Mouse (Mus musculus) spleen, postnatal 36 days (tissue): ENCODE results near the gene Carf.
A peak's percentile ranks its signal among the peaks of the same experiment; 100 is the strongest.
"Not testable (repeated sequence)": the region's sequence is repeated elsewhere in the genome, so short reads cannot be mapped to it uniquely, and the experiment has no call there.

ENCODE experiments used
- DNase-seq, 2 experiments: peaks; one replicate each; pipeline ENCODE4 v3.0.0; 2022; ENCODE audit warnings: low spot score in 2 of 2, mixed read lengths in 1 of 2

The Carf gene

DNA sequence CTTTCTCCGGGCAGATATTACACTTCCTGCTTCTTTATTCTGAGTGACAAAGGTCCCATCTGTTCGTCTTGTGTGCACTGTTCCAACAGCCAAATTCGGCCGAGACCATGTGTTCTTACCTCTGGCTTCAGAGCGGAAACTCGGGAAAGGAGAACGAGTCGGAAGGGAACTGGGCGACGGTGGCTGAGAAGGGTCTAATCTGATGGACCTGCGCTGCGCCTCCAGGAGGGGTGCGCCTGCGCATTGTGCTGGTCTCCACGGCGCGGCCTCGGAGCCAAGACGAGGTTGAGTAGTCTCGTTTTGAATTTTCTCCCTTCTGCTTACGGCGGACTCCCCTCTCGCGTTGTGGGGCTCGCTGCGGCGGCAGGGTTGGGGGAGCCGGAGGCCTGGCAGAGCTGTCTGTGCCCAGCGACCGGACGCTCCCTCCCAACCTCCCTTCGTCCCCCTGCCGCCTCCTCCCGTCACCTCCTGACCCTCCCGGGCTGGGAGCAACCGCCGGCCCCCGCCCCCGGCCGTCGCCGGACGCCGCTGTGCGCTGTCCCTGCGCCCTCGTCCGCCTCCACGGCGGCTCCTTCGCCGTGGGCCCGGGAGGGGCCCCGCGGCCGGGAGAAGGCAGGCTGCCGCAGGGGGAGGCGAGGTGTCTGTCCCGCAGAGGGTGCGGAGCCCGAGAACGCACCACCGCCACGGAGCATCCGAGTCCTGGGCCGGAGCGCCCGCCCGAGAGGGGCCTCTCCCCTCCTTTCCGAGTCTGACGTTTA, at the start of gene Carf, which contains the start of gene Wdr12:
Carf (plus strand) TSS at position 224 of the 758 bp plus-strand sequence.
Wdr12 (minus strand) TSS at position 622 of the 758 bp plus-strand sequence.
- DNase-seq: peak; percentile 95 to 96

DNA sequence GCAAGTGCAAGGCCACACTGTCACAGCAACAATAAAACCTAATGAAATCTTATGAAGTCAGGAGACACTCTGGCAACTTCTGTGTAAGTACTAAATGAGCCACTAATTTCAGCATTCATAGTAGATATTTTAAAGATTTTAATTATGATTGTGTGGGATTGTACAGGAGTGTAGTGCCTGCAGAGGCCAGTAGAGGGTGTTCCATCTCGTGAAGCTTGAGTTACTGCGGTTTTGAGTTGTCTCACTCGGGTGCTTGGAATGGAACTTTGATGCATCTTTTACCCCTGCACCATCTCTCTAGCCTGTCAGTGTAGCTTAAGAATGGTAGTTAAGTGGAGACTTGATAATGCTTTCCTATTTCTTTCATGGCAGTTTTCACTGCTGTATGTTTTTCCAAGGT, 43.4 kb upstream of the Carf start:
- DNase-seq: no peak

DNA sequence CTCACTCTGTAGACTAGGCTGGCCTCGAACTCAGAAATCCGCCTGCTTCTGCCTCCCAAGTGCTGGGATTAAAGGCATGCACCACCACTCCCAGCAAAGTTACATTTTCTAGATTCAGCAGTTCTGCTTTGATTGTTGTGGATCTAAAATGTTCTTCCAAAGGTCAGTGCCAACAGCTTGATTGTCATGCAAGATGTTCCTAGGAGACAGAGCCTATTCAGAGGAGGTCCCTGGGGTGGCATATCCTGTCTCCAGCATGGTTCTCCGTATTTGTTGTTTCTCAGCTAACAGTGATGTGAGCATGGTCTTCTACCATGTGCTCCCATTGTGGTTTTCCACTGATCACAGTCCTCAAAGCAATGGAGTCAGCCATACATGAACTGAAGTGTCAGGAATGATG, 41.7 kb upstream of the Carf start:
- no peak for DNase-seq

DNA sequence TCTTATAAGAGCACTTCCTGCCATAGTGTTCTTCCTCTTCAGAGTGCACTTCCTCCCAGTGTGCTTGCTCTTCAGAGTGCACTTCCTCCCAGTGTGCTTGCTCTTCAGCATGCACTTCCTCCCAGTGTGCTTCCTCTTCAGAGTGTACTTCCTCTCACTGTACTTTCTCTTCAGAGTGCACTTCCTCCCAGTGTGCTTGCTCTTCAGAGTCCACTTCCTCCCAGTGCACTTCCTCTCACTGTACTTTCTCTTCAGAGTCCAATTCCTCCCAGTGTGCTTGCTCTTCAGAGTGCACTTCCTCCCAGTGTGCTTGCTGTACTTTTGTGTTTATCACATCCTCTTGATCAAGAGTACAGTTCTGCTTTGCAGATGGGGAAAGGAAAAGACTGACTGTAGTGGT, 27.3 kb upstream of the Carf start:
- peak; percentile 37 to 43 for DNase-seq

DNA sequence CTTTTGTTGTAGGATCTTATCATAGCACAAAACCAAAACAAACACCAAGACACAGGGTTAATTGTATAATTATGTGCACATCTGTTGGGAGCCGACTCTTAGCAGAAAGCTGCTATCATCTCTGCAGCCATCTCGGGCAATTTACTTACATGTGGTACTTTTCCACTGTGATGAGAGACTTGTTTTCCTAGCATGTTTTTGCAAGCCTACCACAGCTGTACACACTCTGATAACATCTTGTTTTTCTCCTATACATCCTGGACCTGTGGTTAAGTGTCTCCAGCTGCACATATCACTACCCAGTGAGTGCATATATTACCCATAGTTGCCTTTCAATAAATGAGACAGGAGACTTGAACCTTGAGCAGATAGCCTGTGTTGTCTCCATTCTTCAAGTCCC, 23.1 kb upstream of the Carf start:
- no peak for DNase-seq

DNA sequence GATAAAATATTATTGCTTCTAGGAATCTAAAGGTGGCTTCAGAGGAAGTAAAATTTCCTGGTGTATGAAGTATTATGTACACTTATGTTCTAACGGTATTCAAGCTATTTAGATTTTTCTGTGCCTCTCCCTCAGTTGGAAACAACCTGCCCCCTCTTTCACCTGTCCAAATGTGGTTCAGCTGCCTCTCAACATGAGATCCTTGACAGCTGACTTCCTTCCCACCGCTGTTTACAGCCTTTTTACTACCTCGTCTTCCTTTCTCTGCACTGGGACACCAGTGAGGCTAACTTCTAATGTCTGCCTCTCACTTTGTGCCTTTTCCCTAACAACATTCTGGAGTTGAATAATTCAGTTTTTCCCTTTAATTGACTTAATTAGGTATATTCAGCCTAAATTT, 22.5 kb upstream of the Carf start:
- DNase-seq: no peak

DNA sequence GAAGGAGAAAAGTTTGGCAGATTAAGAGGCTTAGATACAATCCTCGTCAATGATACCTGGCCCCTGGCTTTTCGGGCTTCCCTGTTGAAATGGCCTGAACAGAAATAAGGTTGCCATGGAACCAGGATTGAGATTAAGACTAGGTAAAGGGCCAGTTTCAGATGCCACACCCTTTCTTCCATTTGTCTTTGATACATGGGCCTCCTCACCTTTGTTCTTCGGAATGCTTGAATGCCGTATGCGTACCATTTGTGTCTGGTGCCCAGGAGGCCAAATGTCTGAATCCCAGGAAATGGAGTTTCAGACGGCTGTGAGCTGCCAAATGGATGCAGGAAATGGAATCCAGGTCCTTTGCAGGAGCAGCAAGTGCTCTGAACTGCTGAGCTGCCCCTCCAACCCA, 21.6 kb upstream of the Carf start:
- no peak for DNase-seq

DNA sequence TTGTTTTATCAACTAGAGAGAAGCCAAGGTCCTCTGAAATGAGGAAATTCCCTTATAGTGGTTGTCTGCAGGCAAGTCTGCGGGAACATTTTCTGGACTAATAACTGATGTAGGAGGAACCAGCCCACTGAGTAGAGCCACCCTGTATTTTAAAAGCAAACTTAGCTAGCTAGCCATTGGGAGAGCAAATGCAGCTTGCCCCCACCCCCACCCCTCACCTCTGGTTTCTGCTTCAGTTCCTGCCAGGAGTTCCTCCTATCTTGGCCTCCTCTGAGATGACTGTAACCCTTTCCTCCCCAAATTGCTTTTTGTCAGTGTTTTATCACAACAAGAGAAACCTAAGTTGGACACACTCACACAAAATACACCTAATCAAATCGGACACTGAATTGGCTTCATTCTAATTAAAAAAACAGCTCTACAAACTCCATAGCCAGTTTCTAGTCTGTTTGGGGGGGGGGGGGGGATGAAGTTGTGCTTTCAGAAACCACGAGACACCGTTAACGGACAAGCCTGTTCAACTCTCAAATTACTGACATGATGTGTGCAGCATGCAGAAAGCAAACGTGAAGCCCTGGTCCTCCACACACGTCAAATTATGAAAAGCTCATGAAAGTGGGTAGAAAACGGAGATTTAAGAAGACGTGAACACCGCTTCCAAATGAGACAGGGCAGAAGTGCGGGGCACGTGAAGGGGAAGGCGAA, 1.3 kb upstream of the Carf start:
- no peak for DNase-seq

DNA sequence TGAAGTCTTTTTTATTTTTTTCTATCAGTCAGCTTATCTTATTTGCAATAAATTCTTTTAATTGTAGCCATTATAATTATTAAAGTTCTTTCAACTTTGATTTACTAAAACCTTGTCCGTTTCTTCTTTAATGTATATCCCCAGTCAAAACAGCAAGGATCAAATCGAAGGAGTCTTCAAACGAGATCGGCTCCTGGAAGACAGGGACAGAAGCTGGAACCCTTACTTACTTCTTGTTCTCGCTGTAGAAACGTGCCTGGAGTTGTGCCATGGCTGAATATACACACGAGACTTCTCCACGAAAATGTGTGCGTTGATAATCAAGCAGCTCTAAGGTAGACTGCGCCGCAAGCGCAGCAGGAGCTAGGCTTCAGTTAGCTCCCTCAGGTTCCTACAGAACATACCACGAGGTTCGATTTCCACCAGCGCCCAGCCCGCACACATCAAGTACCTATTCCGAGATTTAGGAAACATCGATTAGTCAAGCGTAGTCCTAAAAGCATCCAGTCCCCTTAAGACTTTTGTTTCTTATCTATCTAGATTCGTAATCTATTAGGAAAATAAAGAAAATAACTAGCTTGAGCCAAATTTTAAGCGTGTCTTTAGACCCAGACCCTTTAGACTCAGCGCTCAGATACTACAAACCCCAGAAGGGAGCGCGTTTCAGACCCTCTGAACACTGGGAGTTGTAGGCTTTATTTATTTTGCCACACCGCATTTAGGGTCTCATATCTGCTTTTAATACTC, 597 bp upstream of the Carf start:
- peak; percentile 60 to 73 for DNase-seq

DNA sequence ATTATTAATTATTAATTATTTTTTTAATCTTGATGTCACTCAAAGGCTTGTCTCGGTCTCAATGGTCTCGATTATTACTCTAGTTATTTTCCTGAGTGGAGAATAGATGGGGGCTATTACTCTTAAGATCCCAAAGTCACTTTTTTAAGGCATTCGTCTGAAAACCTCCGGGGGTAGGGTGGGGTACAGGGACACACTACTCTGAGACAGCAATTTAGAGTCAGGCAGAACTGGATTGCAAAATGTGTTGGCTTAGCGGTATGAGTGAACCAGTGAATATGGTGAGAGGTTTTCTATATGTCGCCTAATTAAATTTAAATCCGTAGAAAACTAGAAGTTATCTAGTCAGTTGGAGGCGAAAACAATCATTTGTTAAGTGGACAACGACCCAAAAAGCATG, 792 bp downstream of the Carf start:
- DNase-seq: peak in 1 of 2 experiments; percentile 5

DNA sequence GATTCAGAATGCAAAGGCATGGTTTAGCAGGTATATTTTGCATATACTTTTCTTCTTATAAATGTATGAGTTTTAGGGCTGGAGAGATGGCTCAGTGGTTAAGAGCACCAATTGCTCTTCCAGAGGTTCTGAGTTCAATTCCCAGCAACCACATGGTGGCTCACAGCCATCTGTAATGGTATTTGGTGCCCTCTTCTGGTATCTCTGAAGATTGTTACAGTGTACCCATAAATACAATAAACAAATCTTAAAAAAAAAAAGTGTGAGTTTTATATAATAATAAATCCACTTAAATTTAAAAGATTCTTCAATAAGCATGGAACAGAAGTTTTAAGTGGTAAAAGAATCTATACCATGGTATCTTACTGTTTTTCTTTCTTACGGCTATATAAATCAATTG, 6.5 kb downstream of the Carf start:
- no peak for DNase-seq

DNA sequence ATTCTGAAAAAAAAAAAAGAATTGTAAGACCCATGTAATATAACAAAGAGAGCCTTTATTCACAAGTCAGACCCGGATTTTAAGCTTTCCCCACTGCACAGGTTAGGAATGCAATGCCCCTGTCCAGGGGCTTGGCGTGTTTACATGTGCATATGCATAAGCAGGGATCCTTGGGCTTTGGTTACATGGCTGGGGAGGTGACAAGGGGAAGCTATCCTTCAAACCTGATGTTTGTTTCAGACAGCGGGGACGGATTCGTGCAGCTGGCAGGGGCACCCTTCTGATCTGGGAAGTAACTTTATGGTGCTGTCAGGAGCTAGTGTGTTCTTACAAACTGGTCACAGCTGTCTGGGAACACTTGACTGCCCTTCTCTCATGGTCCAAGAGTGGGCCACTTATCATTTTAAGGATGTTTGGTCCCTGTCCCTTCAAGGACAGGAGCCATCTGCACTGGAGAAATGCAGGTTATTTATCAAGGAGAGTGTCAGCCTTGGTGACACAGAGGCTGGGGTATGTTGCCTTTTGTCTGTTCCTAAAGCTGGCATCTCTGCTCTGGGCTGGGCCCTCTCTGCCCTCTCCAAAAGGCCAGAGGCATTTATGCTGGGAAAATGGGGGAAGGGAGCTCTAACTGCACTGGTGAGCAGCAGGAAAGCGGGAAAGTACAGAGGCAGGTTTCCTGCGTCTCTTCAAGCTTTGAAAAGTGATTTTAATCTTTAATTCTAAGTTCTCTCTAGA, 19.8 kb downstream of the Carf start:
- DNase-seq: no peak

DNA sequence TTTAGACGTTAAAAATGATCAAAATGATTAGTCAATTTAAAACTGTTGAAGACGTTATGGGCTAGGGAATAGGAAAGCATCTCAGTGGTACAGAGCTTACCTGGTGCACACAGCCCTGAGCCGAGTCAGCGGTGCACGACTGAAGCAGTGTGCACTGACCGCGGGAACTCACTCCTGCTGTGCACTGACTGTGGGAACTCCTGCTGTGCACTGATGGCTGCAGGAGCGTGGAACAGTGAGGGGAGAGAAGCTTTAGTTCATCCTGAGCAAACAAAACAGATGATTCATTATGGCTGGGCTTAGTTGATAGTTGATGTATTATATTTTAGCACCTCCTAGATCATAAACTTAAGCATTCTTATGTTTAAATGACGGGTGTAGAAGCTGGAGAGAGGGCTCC, 39.3 kb downstream of the Carf start:
- no peak for DNase-seq

DNA sequence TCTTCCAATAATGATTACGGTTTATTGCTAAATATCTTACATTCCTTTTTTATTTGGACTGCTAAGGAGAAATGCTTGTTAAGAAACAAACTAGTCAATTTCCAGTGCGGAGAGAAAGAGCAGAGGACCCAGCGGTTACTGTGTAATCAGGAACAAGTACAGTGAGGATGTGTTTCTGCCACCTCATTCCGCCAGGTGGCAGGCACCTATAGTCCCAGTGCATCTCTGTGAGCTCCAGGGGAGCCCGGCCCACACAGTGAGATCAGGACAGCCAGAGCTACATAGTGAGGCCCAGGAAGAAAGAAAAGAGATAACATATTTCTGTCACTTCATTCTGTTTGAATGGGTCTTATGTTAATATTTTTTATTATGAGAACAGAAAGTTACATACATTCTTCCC, 54.7 kb downstream of the Carf start:
- no peak for DNase-seq

DNA sequence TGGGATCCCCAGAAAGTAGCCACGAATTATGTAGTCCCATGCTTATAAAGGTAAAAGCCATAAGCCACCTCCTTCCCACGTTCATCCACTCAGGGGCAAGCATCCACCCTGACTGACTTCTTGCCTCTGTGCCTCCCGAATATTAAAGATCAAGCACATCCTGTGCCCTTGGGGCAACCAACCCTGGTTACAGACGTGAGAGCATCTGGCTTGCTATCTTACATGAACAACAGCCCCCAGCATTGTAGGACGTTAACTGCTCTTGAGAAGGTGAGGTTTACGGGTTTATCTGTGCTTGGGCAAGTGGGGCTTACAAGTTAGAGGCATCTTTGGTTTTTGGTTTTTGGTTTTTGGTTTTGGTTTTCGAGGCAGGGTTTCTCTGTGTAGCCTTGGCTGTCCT, 58.6 kb downstream of the Carf start:
- DNase-seq: no peak

DNA sequence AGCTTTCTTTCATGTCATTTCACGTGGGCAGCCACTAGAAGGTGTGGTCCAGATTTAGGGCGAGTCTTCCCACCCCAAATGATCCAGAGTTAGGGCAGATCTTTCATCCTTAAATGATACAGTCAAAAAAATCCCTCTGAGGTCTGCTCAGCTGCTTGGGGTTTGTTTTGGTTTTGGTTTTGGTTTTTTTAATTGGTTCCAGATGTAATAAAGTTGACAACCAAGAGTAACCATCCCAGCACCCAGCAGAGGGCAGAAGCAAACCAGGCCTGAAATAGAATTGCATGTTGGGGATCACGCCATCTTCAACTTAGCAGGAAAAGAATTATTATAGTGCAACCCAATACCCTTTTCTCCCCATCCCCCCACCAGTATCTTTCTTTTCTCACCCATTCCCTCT, 60.4 kb downstream of the Carf start:
- DNase-seq: peak; percentile 38 to 55

DNA sequence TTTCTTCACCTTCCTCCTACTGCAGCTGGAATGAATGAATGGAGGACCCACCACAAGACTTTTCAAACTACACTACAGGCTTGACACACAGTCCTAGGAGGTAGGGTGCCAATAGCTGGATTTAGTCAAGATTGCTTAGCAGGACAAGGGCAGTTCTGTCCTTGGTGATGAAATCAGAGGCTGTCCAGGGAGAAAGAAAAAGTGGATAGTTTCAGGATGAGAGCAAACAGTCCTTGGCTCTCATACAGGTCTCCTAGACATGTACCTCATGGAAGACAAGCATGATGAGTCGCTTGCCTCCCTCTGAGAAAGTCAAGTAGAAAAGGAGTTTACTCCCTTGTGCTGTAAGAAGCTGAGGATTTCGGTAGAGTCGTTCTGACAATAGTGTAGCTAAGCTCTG, 65.6 kb downstream of the Carf start:
- no peak for DNase-seq

DNA sequence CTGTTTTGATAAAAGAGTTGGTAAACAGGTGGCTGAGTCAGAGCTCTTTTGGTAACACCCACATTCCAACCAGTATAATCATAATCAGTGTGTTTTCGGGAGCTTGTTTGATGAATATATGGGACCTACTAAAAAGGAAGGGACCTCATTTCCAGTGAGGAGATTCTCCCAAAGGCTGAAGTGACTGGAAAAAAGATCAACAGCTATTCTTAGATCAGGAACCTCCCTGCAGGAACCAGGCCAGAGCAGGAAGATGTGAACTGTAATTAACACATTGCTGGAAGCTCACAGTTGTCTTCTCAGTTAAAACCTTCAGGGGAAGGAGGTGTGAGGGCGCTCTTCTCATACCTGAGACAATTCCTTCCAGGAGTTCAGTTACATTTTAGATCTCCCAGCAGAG, 71.6 kb downstream of the Carf start:
- DNase-seq: no peak

DNA sequence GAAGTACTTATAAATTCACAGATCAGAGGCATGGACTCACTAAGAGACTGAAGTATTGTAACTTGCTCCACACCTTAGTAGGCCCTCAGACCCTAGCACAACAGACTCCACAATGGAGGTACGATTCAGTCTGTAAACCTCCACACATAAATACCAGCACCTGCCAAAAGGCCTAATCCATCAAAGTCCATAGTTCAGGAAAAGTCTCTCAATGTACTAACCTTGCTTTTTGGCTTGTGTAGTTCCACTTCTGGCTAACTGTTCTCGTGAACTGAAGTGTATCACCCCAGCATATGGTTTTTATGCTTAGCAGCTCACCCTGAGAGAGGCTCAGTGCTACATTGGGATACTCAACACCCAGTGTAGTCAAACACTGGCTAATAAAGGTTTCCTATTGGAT, 72.2 kb downstream of the Carf start:
- no peak for DNase-seq

DNA sequence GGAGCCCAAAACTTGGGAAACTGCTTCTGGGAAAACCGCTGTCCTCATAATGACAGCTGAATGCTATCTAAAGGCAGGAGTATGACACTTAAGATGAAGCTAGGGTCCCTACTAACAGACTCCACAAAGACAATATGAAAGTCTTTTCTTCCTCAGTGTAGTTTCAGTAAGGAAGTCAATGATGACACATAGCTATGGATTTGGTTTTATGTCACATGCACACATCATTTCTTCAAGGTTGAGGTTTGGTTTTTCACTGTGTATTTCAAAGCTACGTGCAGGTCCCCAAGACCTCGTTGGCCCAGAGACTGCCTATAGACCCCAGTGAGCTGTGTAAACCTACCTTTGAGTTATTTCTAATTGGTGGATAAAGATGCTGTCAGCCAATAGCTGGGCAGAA, 75.1 kb downstream of the Carf start:
- DNase-seq: no peak

DNA sequence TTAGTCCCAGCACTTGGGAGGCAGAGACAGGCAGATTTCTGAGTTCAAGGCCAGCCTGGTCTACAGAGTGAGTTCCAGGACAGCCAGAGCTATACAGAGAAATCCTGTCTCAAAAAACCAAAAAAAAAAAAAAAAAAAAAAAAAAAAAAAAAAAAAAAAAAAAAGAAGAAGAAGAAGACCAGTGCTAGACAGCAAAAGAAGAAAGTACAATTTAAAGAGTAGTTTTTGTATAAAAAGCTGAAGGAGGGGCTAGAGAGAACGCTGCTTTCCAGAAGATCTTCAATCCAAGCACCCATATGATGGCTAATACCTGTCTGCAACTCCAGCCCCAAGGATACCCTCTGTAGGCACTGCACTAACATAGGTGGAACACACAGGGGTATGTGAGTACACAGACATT, 79.8 kb downstream of the Carf start:
- DNase-seq: not testable (repeated sequence)

DNA sequence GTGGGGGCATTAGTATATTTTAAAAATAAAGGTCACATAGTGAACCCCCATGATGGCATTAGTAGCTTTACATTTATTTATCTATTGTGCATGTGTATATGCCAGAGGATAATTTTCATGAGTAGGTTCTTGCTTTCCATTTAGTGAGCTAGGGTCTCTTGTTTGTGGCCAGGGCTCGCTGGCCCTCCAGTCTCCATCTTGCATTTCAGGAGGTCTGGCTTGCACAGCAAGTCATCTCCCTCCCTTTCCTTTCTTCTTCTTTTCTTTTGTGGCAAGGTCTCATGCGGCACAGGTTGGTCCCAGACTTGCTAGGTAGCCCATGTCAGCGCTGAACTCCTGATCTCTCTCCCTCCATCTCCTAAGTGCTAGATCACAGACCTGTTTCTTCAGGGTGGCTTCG, 81.3 kb downstream of the Carf start:
- no peak for DNase-seq
